Mouse (Mus musculus): ENCODE measurements around the gene Sulf2. TPM values are rescaled to one million over a fixed set of nuclear protein-coding genes. Genes with fewer than 3 reads are reported as not detected.

Gene Sulf2
- polyA plus RNA-seq, 1 experiment from 2014 or later = 37.6 TPM

GRCm38 (mm10) chr2:166180136-166180649 is 24.7 kb upstream of the Sulf2 start:
- WGBS = 30% methylated on average over 5 of the region's 5 CpGs
- H3K4me1 ChIP-seq (replicated peaks; ENCODE audit: control insufficient read depth, insufficient read depth, low read length) = peaks cover 13% of the 10 kb centered on the region
- H3K27ac ChIP-seq (ENCODE audit: low read length) = no peak overlapping the region
- no peak overlapping the region for H3K4me3 ChIP-seq (replicated peaks; ENCODE audit: low read length)
- no peak for ATAC-seq
- no peak overlapping the region for H3K4me2 ChIP-seq (ENCODE audit: low read length)
- no peaks in the 10 kb centered on the region for H3K36me3 ChIP-seq (ENCODE audit: control insufficient read depth, insufficient read depth)
- H3K9me3 ChIP-seq (ENCODE audit: control insufficient read depth, low read length) = no peaks in the 10 kb centered on the region
- peaks cover 11% of the 10 kb centered on the region for H3K27me3 ChIP-seq (replicated peaks; ENCODE audit: control insufficient read depth, insufficient read depth, low read length)
- no peak overlapping the region for H3K9ac ChIP-seq (replicated peaks; ENCODE audit: low read depth, low read length)

DNA sequence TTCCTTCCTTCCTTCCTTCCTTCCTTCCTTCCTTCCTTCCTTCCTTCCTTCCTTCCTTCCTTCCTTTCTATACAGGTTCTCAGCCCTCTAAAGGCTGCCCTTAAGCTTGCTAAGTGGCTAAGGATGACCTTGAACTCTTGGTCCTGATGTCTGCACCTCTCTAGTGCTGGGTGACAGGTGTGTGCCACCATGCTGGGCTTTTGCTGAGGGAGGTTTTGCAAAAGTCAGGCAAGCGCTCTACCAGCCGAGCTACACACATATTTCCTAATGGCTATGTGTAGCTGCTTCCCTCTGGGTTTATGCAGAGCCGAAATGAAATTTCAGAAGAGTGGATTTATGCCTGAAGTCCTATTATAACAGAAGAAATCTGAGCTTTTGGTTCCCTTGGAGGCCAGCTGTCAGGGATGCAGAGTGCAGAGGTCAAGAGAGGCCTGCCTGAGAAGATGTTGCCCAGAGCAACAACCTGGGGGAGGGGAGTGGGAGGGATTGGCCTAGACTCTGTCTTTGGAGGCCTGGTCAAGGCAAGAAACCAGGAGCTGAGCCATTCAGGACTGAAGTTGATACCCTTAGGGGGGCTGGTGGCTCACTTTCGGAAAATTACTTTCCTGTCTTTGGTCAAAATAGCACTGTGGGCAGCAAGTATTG is 24.1 kb upstream of the Sulf2 start:
- 69% methylated on average over 4 of the region's 4 CpGs for WGBS
- Histone ChIP-seq H3K4me2 (ENCODE audit: low read length) (no peak overlapping the region), H3K36me3 (ENCODE audit: control insufficient read depth, insufficient read depth) (no peaks in the 10 kb centered on the region), H3K4me1 (replicated peaks; ENCODE audit: control insufficient read depth, insufficient read depth, low read length) (peaks cover 13% of the 10 kb centered on the region), H3K27me3 (replicated peaks; ENCODE audit: control insufficient read depth, insufficient read depth, low read length) (peaks cover 4% of the 10 kb centered on the region), H3K27ac (ENCODE audit: low read length) (no peak overlapping the region), H3K9ac (replicated peaks; ENCODE audit: low read depth, low read length) (no peak overlapping the region), H3K4me3 (replicated peaks; ENCODE audit: low read length) (no peak overlapping the region), H3K9me3 (ENCODE audit: control insufficient read depth, low read length) (no peaks in the 10 kb centered on the region)
- no peak for ATAC-seq

DNA sequence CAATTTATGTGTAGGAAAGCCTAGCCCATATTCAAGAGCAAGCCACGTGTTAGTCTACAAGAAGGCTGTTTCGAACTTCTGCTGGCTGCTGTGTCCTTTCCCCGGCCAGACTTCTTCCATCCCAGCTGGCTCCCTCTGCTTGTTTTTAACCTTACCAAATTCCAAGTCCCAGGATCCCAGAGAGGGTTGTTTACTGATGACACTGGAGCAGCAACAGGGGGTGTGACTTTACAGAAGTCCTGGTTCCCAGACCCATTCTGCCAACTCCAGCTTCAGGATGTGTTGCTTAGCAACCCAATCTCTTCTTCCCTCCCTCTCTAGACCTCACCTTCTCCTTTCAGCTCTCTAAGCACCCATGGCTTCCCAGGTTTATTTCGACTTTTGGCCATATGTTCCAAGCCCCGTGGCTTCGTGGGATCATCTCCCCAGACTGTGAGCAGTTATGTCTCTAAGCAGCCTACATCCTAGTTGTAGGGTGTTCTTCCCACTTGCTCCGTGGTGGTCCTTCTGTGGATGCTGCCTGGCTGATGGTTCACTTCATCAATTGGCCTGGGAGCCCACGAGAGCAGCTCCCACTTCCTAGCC is 20.2 kb upstream of the Sulf2 start:
- Histone ChIP-seq H3K36me3 (ENCODE audit: control insufficient read depth, insufficient read depth) (no peaks in the 10 kb centered on the region), H3K4me1 (replicated peaks; ENCODE audit: control insufficient read depth, insufficient read depth, low read length) (peaks cover 10% of the 10 kb centered on the region), H3K4me3 (replicated peaks; ENCODE audit: low read length) (no peak overlapping the region), H3K9ac (replicated peaks; ENCODE audit: low read depth, low read length) (no peak overlapping the region), H3K4me2 (ENCODE audit: low read length) (no peak overlapping the region), H3K27me3 (replicated peaks; ENCODE audit: control insufficient read depth, insufficient read depth, low read length) (0 out of 2 replicates have a peak, but pooled peaks cover 2% of the 10 kb centered on the region), H3K9me3 (ENCODE audit: control insufficient read depth, low read length) (no peaks in the 10 kb centered on the region), H3K27ac (ENCODE audit: low read length) (no peak overlapping the region)
- no peak; the same call in 1 of the 2 replicates for ATAC-seq
- WGBS = 60% methylated on average over 8 of the region's 8 CpGs

DNA sequence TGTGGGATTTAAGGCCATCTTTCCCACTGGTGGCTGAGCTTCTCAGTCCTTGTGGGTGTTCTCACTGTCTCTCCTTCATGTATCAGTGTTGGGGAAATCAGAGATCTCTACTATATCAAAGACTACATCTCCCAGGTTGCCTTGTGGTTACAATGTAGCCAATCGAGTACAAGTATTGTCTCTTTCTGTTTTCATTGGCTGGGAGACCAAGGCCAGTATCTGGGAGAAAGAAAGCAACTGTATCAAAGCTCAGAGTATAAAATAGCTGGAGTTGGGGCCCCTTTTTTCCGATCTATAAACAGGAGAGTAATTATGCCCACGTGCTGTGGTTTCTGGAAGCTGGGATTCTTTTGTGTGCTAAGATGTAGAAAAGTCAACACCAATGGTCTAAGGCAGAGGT is 19.7 kb upstream of the Sulf2 start:
- H3K9ac ChIP-seq (replicated peaks; ENCODE audit: low read depth, low read length) = no peak overlapping the region
- H3K4me3 ChIP-seq (replicated peaks; ENCODE audit: low read length) = no peak overlapping the region
- peaks cover 5% of the 10 kb centered on the region for H3K4me1 ChIP-seq (replicated peaks; ENCODE audit: control insufficient read depth, insufficient read depth, low read length)
- H3K27me3 ChIP-seq (replicated peaks; ENCODE audit: control insufficient read depth, insufficient read depth, low read length) = 0 out of 2 replicates have a peak, but pooled peaks cover 2% of the 10 kb centered on the region
- ATAC-seq = peak; percentile 76
- H3K27ac ChIP-seq (ENCODE audit: low read length) = no peak overlapping the region
- no peaks in the 10 kb centered on the region for H3K36me3 ChIP-seq (ENCODE audit: control insufficient read depth, insufficient read depth)
- WGBS = 13% methylated on average over 3 of the region's 3 CpGs
- H3K4me2 ChIP-seq (ENCODE audit: low read length) = no peak overlapping the region
- no peaks in the 10 kb centered on the region for H3K9me3 ChIP-seq (ENCODE audit: control insufficient read depth, low read length)

GRCm38 (mm10) chr2:166173169-166173568 is 17.7 kb upstream of the Sulf2 start:
- Histone ChIP-seq H3K27ac (ENCODE audit: low read length) (no peak overlapping the region), H3K4me2 (ENCODE audit: low read length) (no peak overlapping the region), H3K36me3 (ENCODE audit: control insufficient read depth, insufficient read depth) (no peaks in the 10 kb centered on the region), H3K4me1 (replicated peaks; ENCODE audit: control insufficient read depth, insufficient read depth, low read length) (peaks cover 3% of the 10 kb centered on the region; the same call in 1 of the 2 replicates), H3K27me3 (replicated peaks; ENCODE audit: control insufficient read depth, insufficient read depth, low read length) (0 out of 2 replicates have a peak, but pooled peaks cover 2% of the 10 kb centered on the region), H3K4me3 (replicated peaks; ENCODE audit: low read length) (no peak overlapping the region), H3K9ac (replicated peaks; ENCODE audit: low read depth, low read length) (no peak overlapping the region), H3K9me3 (ENCODE audit: control insufficient read depth, low read length) (no peaks in the 10 kb centered on the region)
- ATAC-seq = no peak
- 75% methylated on average over 5 of the region's 5 CpGs for WGBS

GRCm38 (mm10) chr2:166170173-166170572 is 14.7 kb upstream of the Sulf2 start:
- H3K4me3 ChIP-seq (replicated peaks; ENCODE audit: low read length) = no peak overlapping the region
- peaks cover 3% of the 10 kb centered on the region; the same call in 1 of the 2 replicates for H3K4me1 ChIP-seq (replicated peaks; ENCODE audit: control insufficient read depth, insufficient read depth, low read length)
- 36% methylated on average over 7 of the region's 7 CpGs for WGBS
- ATAC-seq = no peak
- H3K4me2 ChIP-seq (ENCODE audit: low read length) = no peak overlapping the region
- H3K36me3 ChIP-seq (ENCODE audit: control insufficient read depth, insufficient read depth) = no peaks in the 10 kb centered on the region
- H3K27ac ChIP-seq (ENCODE audit: low read length) = no peak overlapping the region
- H3K27me3 ChIP-seq (replicated peaks; ENCODE audit: control insufficient read depth, insufficient read depth, low read length) = no peaks in the 10 kb centered on the region
- no peak overlapping the region for H3K9ac ChIP-seq (replicated peaks; ENCODE audit: low read depth, low read length)
- no peaks in the 10 kb centered on the region for H3K9me3 ChIP-seq (ENCODE audit: control insufficient read depth, low read length)

DNA sequence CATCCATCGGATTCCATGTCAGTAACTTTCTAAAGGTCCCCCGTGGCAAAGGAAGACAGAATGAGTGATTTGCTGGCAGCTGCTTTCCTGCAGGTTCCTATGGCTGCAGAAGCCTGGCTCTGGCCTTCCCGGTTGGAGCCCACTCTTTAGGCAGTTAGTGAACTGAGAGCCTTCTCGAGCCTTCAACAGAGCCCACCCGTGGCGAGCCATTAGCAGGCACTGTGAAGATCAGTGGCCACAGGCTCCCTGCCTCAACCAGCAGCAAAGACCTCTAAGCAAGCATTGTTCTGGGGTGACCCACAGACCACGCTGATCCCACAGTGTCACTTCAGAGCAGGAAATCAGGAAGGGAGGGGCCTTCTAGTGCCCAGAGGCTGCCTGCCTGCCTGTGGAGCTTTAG is 13.4 kb upstream of the Sulf2 start:
- WGBS = 14% methylated on average over 7 of the region's 7 CpGs
- ATAC-seq = no peak

GRCm38 (mm10) chr2:166167387-166167786 is 11.9 kb upstream of the Sulf2 start:
- Histone ChIP-seq H3K36me3 (ENCODE audit: control insufficient read depth, insufficient read depth) (no peaks in the 10 kb centered on the region), H3K4me3 (replicated peaks; ENCODE audit: low read length) (no peak overlapping the region), H3K9ac (replicated peaks; ENCODE audit: low read depth, low read length) (no peak overlapping the region), H3K9me3 (ENCODE audit: control insufficient read depth, low read length) (no peaks in the 10 kb centered on the region), H3K4me1 (replicated peaks; ENCODE audit: control insufficient read depth, insufficient read depth, low read length) (peaks cover 3% of the 10 kb centered on the region; the same call in 1 of the 2 replicates), H3K27ac (ENCODE audit: low read length) (no peak overlapping the region), H3K27me3 (replicated peaks; ENCODE audit: control insufficient read depth, insufficient read depth, low read length) (no peaks in the 10 kb centered on the region), H3K4me2 (ENCODE audit: low read length) (no peak overlapping the region)
- no peak for ATAC-seq
- WGBS = 74% methylated on average over 2 of the region's 2 CpGs

More for the DNA sequence above, 13.4 kb upstream of the Sulf2 start:
- Histone ChIP-seq H3K36me3 (ENCODE audit: control insufficient read depth, insufficient read depth) (no peaks in the 10 kb centered on the region), H3K9me3 (ENCODE audit: control insufficient read depth, low read length) (no peaks in the 10 kb centered on the region), H3K27me3 (replicated peaks; ENCODE audit: control insufficient read depth, insufficient read depth, low read length) (no peaks in the 10 kb centered on the region), H3K27ac (ENCODE audit: low read length) (no peak overlapping the region), H3K4me1 (replicated peaks; ENCODE audit: control insufficient read depth, insufficient read depth, low read length) (peaks cover 3% of the 10 kb centered on the region; the same call in 1 of the 2 replicates), H3K4me2 (ENCODE audit: low read length) (no peak overlapping the region), H3K9ac (replicated peaks; ENCODE audit: low read depth, low read length) (no peak overlapping the region), H3K4me3 (replicated peaks; ENCODE audit: low read length) (no peak overlapping the region)

DNA sequence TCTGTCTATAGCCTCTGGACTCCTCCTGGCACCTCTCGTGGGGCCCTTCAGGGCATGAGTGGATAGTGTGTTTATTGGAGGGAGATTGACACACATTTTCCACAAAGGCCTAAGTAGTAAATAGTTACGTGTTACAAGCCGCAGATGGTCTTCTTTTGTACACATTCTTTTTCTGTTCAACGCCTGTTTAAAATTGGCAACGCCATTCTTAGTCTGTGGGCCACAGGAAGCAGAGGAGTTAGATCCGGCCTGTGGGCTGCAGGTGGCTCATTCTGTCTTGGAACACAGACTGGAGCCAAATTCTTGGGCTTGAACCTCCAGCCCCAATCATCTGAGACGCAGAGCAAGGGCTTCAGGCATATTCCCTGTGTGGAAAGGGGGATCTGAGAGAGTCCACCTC is 9.9 kb upstream of the Sulf2 start:
- ATAC-seq = 0 out of 2 replicates have a peak, but pooled peaks have one; percentile 23
- Histone ChIP-seq H3K36me3 (ENCODE audit: control insufficient read depth, insufficient read depth) (no peaks in the 10 kb centered on the region), H3K4me1 (replicated peaks; ENCODE audit: control insufficient read depth, insufficient read depth, low read length) (peaks cover 3% of the 10 kb centered on the region; the same call in 1 of the 2 replicates), H3K4me2 (ENCODE audit: low read length) (no peak overlapping the region), H3K9me3 (ENCODE audit: control insufficient read depth, low read length) (no peaks in the 10 kb centered on the region), H3K27me3 (replicated peaks; ENCODE audit: control insufficient read depth, insufficient read depth, low read length) (no peaks in the 10 kb centered on the region), H3K4me3 (replicated peaks; ENCODE audit: low read length) (no peak overlapping the region), H3K27ac (ENCODE audit: low read length) (no peak overlapping the region), H3K9ac (replicated peaks; ENCODE audit: low read depth, low read length) (no peak overlapping the region)
- 31% methylated on average over 7 of the region's 7 CpGs for WGBS
